In the genomic region with DNA sequence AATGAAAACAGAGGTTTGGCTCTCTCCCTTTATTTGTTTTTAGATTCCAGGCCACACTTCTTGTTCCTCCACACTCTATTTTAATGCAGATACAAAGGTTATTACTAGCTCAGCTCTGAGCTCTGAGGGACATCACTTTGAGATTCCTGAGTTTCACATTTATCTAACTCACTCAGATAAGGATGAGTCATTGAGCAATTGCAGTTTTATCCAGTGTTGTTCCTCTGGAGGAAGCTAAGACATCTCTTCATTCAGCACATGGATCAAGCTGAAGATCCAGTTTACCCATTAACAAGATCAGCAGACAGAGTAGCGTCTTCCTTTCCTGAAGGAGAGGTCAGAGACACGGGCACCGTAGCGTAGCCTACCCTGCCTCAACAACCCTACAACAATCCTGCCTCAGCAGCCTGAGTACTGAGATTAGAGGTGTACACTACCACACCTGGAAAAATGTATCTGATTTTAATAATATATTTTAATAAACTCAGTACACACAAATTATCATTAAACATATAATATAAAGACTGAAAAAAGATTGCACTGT, we compare ENCODE assay signal across 23 mouse cellular contexts. TPM values are rescaled to one million over a fixed set of nuclear protein-coding genes. Genes with fewer than 3 reads are reported as not detected.
DNase-seq lines count a peak whose midpoint lies in the region; ATAC-seq and TF ChIP-seq lines count a peak whose summit lies in the region.
"Had no signal": no experiment of that assay in that cellular context is flagged by ENCODE, and none has a peak within 500 bp of the region (broad histone marks: within the 10 kb centered on the region; RNA-seq: fewer than 3 reads in every experiment).

No protein-coding gene starts in this region.

- DNase-seq in liver, adult 2 months (ENCODE audit: extremely low read depth, low read depth, low spot score): peak; percentile 23
- no peak for DNase-seq in thymus, postnatal 36 days
- DNase-seq in thymus, postnatal 10 days (ENCODE audit: low spot score in 2 of 2): no peak
- DNase-seq: adrenal gland, postnatal 14 days; cerebellum, adult 2 months; cerebellum, postnatal 36 days; layer of hippocampus, postnatal 36 days; liver, postnatal 0 days; lung, postnatal 10 days; midbrain, embryonic 14.5 days; spleen, adult 18-20 months had no signal

- H3K4me3 ChIP-seq in intestine, embryonic 15.5 days (replicated peaks): no peak overlapping the region
- H3K4me3 ChIP-seq in intestine, postnatal 0 days (ENCODE audit: low read depth, low read length): no peak overlapping the region
- H3K4me3 ChIP-seq in liver, adult 2 months (ENCODE audit: insufficient read depth, low read depth, low read length): no peak overlapping the region
- no peak overlapping the region for H3K4me3 ChIP-seq in liver, embryonic 12.5 days
- H3K4me3 ChIP-seq in intestine, embryonic 16.5 days (ENCODE audit: low read length): no peak overlapping the region
- H3K4me3 ChIP-seq: embryonic facial prominence, embryonic 15.5 days; heart, embryonic 12.5 days; hindbrain, embryonic 10.5 days; limb, embryonic 15.5 days; megakaryocyte, embryonic 14.5 days; neural tube, embryonic 13.5 days had no signal

- no peak overlapping the region for H3K4me2 ChIP-seq in intestine, embryonic 15.5 days (replicated peaks)
- H3K4me2 ChIP-seq in intestine, postnatal 0 days (replicated peaks; ENCODE audit: low read depth): no peak overlapping the region
- H3K4me2 ChIP-seq in liver, embryonic 12.5 days: no peak overlapping the region
- H3K4me2 ChIP-seq in intestine, embryonic 16.5 days (ENCODE audit: low read depth, low read length): no peak overlapping the region
- H3K4me2 ChIP-seq: embryonic facial prominence, embryonic 15.5 days; heart, embryonic 12.5 days; limb, embryonic 15.5 days; neural tube, embryonic 13.5 days had no signal

- WGBS in intestine, embryonic 15.5 days: 68% methylated on average over 4 of the region's 4 CpGs
- 38% methylated on average over 4 of the region's 4 CpGs for WGBS in intestine, postnatal 0 days
- WGBS in liver, adult 2 months: 46% methylated on average over 4 of the region's 4 CpGs
- 81% methylated on average over 4 of the region's 4 CpGs for WGBS in liver, embryonic 12.5 days (ENCODE audit: insufficient replicate concordance)
- WGBS in intestine, embryonic 16.5 days: 57% methylated on average over 4 of the region's 4 CpGs

- no peak overlapping the region for H3K9ac ChIP-seq in intestine, embryonic 15.5 days
- H3K9ac ChIP-seq in intestine, postnatal 0 days (ENCODE audit: low read depth, low read length): no peak overlapping the region
- H3K9ac ChIP-seq in liver, adult 2 months (ENCODE audit: low read depth, low read length): no peak overlapping the region
- no peak overlapping the region for H3K9ac ChIP-seq in liver, embryonic 12.5 days
- H3K9ac ChIP-seq in intestine, embryonic 16.5 days (ENCODE audit: low read depth, low read length): no peak overlapping the region
- H3K9ac ChIP-seq: embryonic facial prominence, embryonic 15.5 days; heart, embryonic 12.5 days; limb, embryonic 15.5 days; liver, postnatal 0 days; neural tube, embryonic 13.5 days had no signal

- no peaks in the 10 kb centered on the region for H3K36me3 ChIP-seq in intestine, embryonic 15.5 days
- H3K36me3 ChIP-seq in intestine, postnatal 0 days (ENCODE audit: control insufficient read depth, insufficient read depth): no peaks in the 10 kb centered on the region
- no peaks in the 10 kb centered on the region for H3K36me3 ChIP-seq in liver, adult 2 months (ENCODE audit: control insufficient read depth, insufficient read depth, low read length)
- H3K36me3 ChIP-seq in liver, embryonic 12.5 days: no peaks in the 10 kb centered on the region
- no peaks in the 10 kb centered on the region for H3K36me3 ChIP-seq in intestine, embryonic 16.5 days (ENCODE audit: control insufficient read depth, insufficient read depth, low read length)
- H3K36me3 ChIP-seq: embryonic facial prominence, embryonic 15.5 days; limb, embryonic 15.5 days; neural tube, embryonic 13.5 days had no signal

- H3K27ac ChIP-seq in intestine, embryonic 15.5 days: no peak overlapping the region
- H3K27ac ChIP-seq in intestine, postnatal 0 days (ENCODE audit: low read depth, low read length): no peak overlapping the region; the same call in 1 of the 2 replicates
- H3K27ac ChIP-seq in liver, adult 2 months (replicated peaks; ENCODE audit: insufficient read depth, low read depth, low read length): no peak overlapping the region
- H3K27ac ChIP-seq in liver, embryonic 12.5 days: no peak overlapping the region
- H3K27ac ChIP-seq in intestine, embryonic 16.5 days (ENCODE audit: low read length): 0 out of 2 replicates have a peak overlapping the region, but pooled peaks have one; percentile 10
- H3K27ac ChIP-seq: embryonic facial prominence, embryonic 15.5 days; hindbrain, embryonic 10.5 days; hindbrain, postnatal 0 days; limb, embryonic 15.5 days; neural tube, embryonic 13.5 days had no signal

- peak; percentile 58 for ATAC-seq in intestine, embryonic 15.5 days
- ATAC-seq in intestine, postnatal 0 days: no peak
- ATAC-seq in liver, embryonic 12.5 days: no peak
- peak; percentile 41 for ATAC-seq in intestine, embryonic 16.5 days
- ATAC-seq: forebrain, embryonic 16.5 days; hindbrain, postnatal 0 days; liver, postnatal 0 days had no signal

- peaks cover 25% of the 10 kb centered on the region; the same call in 1 of the 2 replicates for H3K79me2 ChIP-seq in liver, adult 2 months (ENCODE audit: control insufficient read depth, insufficient read depth, low read length)

- no peaks in the 10 kb centered on the region for H3K9me3 ChIP-seq in intestine, embryonic 15.5 days
- no peaks in the 10 kb centered on the region for H3K9me3 ChIP-seq in intestine, postnatal 0 days (ENCODE audit: control insufficient read depth)
- no peaks in the 10 kb centered on the region for H3K9me3 ChIP-seq in liver, embryonic 12.5 days (replicated peaks)
- no peaks in the 10 kb centered on the region for H3K9me3 ChIP-seq in intestine, embryonic 16.5 days (ENCODE audit: control insufficient read depth, low read length)
- H3K9me3 ChIP-seq: embryonic facial prominence, embryonic 15.5 days; heart, embryonic 12.5 days; hindbrain, embryonic 10.5 days; limb, embryonic 15.5 days; megakaryocyte, embryonic 14.5 days; neural tube, embryonic 13.5 days had no signal

- H3K4me1 ChIP-seq in intestine, embryonic 15.5 days (replicated peaks): peaks cover 6% of the 10 kb centered on the region; the same call in 1 of the 2 replicates
- H3K4me1 ChIP-seq in intestine, postnatal 0 days (replicated peaks; ENCODE audit: control insufficient read depth, insufficient read depth, low read length): peaks cover 3% of the 10 kb centered on the region; the same call in 1 of the 2 replicates
- peaks cover 4% of the 10 kb centered on the region for H3K4me1 ChIP-seq in liver, adult 2 months (ENCODE audit: control insufficient read depth, insufficient read depth, low read length)
- H3K4me1 ChIP-seq in liver, embryonic 12.5 days: peaks cover 20% of the 10 kb centered on the region
- H3K4me1 ChIP-seq in intestine, embryonic 16.5 days (ENCODE audit: control insufficient read depth, insufficient read depth, low read length): peaks cover 7% of the 10 kb centered on the region; the same call in 1 of the 2 replicates
- H3K4me1 ChIP-seq: embryonic facial prominence, embryonic 15.5 days; hindbrain, embryonic 10.5 days; limb, embryonic 15.5 days had no signal

- no peak for TF ChIP-seq CTCF in intestine, postnatal 0 days (IDR thresholded peaks at IDR 0.05; ENCODE audit: low read depth)
- TF ChIP-seq CTCF in liver, adult 2 months (IDR thresholded peaks at IDR 0.05; ENCODE audit: low read depth, low read length): no peak

- H3K27me3 ChIP-seq in intestine, embryonic 15.5 days (replicated peaks): no peaks in the 10 kb centered on the region
- H3K27me3 ChIP-seq in intestine, postnatal 0 days (replicated peaks; ENCODE audit: control insufficient read depth, insufficient read depth, low read length): no peaks in the 10 kb centered on the region
- H3K27me3 ChIP-seq in liver, adult 2 months (ENCODE audit: control insufficient read depth, insufficient read depth, low read length): no peaks in the 10 kb centered on the region
- no peaks in the 10 kb centered on the region for H3K27me3 ChIP-seq in liver, embryonic 12.5 days (replicated peaks)
- no peaks in the 10 kb centered on the region for H3K27me3 ChIP-seq in intestine, embryonic 16.5 days (replicated peaks; ENCODE audit: control insufficient read depth, insufficient read depth, low read length)
- H3K27me3 ChIP-seq: embryonic facial prominence, embryonic 15.5 days; heart, embryonic 12.5 days; limb, embryonic 15.5 days; megakaryocyte, embryonic 14.5 days; neural tube, embryonic 13.5 days had no signal

- no peak for TF ChIP-seq POLR2A in liver, adult 2 months (IDR thresholded peaks at IDR 0.05; ENCODE audit: extremely low read depth, insufficient read depth, low read length)

RNA-seq across cellular contexts. Expression of a gene that starts 12.7 kb away (rescaled TPM):
- polyA plus RNA-seq in intestine, embryonic 15.5 days (2015; fragmentation: Nextera tagmentation; extraction: Ambion mirVana): 54.5 and 57.4 TPM in 2 replicates
- 26.5 and 29.1 TPM in 2 replicates for polyA plus RNA-seq in intestine, postnatal 0 days (2015; fragmentation: Nextera tagmentation; extraction: Ambion mirVana)
- 13.5 and 18.1 TPM in 2 replicates for total RNA-seq in liver, adult 2 months (2014; rRNA removed)
- 10.1 and 12.0 TPM in 2 replicates for polyA plus RNA-seq in liver, adult 2 months (2012; rRNA removed)
- 30.7 and 32.3 TPM in 2 replicates for polyA plus RNA-seq in liver, embryonic 12.5 days (2016; fragmentation: Nextera tagmentation; extraction: Ambion mirVana)
- polyA plus RNA-seq in intestine, embryonic 16.5 days (2015; fragmentation: Nextera tagmentation; extraction: Ambion mirVana): 43.7 and 48.5 TPM in 2 replicates

RNA-seq across cellular contexts. Expression of a gene that starts 53.7 kb away (rescaled TPM):
- polyA plus RNA-seq in intestine, embryonic 15.5 days (2015; fragmentation: Nextera tagmentation; extraction: Ambion mirVana): 49.4 and 50.3 TPM in 2 replicates
- polyA plus RNA-seq in intestine, postnatal 0 days (2015; fragmentation: Nextera tagmentation; extraction: Ambion mirVana): 16.0 and 16.1 TPM in 2 replicates
- 12.2 and 14.0 TPM in 2 replicates for total RNA-seq in liver, adult 2 months (2014; rRNA removed)
- 4.9 and 6.3 TPM in 2 replicates for polyA plus RNA-seq in liver, adult 2 months (2012; rRNA removed)
- 70.6 and 71.0 TPM in 2 replicates for polyA plus RNA-seq in liver, embryonic 12.5 days (2016; fragmentation: Nextera tagmentation; extraction: Ambion mirVana)
- 44.7 and 46.4 TPM in 2 replicates for polyA plus RNA-seq in intestine, embryonic 16.5 days (2015; fragmentation: Nextera tagmentation; extraction: Ambion mirVana)

Comparison
In these comparisons a context has a peak if more than half of its experiments do, and no peak if none do; other contexts are left out.
1. ATAC-seq: peak in intestine, embryonic 15.5 days (single experiment) and intestine, embryonic 16.5 days (single experiment); none in intestine, postnatal 0 days (single experiment) and liver, embryonic 12.5 days (single experiment).